Mouse (Mus musculus) bone marrow, adult 2 months (tissue): Measurements from ENCODE around the gene Pard3. TPM values are rescaled to one million over a fixed set of nuclear protein-coding genes. Genes with fewer than 3 reads are reported as not detected.

Experiments used
- H3K27ac ChIP-seq: fragments of 200-500 bp; 2 replicates; pipeline ENCODE4 v1.5.1; 2012; ENCODE audit warnings: low read depth, mild to moderate bottlenecking, control low read depth, inconsistent platforms, low read length; ENCODE audit not compliant: control insufficient read depth, poor library complexity, insufficient read depth
- H3K4me1 ChIP-seq: fragments of 200-500 bp; 2 replicates; pipeline ENCODE4 v1.6.1; 2011; ENCODE audit warnings: low read length; ENCODE audit not compliant: control insufficient read depth, insufficient read depth
- H3K4me3 ChIP-seq: fragments of 200-500 bp; replicated peaks from 2 replicates; pipeline ENCODE3; 2011; ENCODE audit warnings: mild to moderate bottlenecking, low read depth, low read length, control low read depth; ENCODE audit not compliant: control insufficient read depth
- CTCF ChIP-seq: fragments of 200-500 bp; IDR thresholded peaks from 2 replicates; pipeline ENCODE4 v1.5.1; 2011; ENCODE audit warnings: low read length, control low read depth; ENCODE audit not compliant: control insufficient read depth, insufficient read depth
- POLR2A ChIP-seq: fragments of 200-500 bp; IDR thresholded peaks from 2 replicates; pipeline ENCODE4 v1.6.1; 2011; ENCODE audit warnings: low read depth, mild to moderate bottlenecking, control low read depth, low read length, borderline replicate concordance; ENCODE audit not compliant: control insufficient read depth
- WGBS: fragments of 180-500 bp; shearing (Covaris S2); methylation state at CpG from one replicate; pipeline ENCODE4 v1.1.7; 2018; 5-methylcytosine and 5-hydroxymethylcytosine counted together
- polyA plus RNA-seq: library from polyadenylated mRNA; stranded (reverse); fragments of >200 nt; gene quantifications from 2 replicates; pipeline ENCODE4 v1.2.4, GENCODE M21; 2011; ENCODE audit warnings: low replicate concordance; ENCODE audit not compliant: missing spikeins, insufficient read depth, insufficient read length

Gene Pard3
- polyA plus RNA-seq, 1 experiment, result 3.8 TPM

DNA sequence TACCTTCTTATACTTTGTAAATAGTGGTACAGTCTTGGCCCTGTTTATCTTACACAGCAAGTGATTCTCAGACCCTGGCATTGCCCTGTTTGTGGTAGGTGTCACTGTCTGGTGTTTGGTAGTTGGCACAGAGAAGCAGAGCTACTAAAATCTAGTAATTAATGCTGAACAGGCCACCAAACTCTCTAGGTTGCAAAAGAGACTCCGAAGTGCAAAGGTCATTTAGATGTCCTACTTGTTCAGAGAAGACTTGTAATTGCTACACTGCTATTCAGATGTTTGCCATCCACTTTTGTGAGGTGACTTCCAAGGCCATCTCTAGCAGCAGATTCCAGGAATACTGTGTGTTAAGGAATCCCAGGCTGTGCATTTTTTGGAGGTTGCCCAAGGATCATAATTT, 383.7 kb downstream of the Pard3 start:
- 76% methylated on average over 1 of the region's 1 CpGs for WGBS

GRCm38 (mm10) chr8:127449066-127449840, 385.6 kb downstream of the Pard3 start:
- Histone ChIP-seq H3K4me1 (no peaks in the 10 kb centered on the region), H3K27ac (no peak overlapping the region), H3K4me3 (no peak overlapping the region)
- no peak for TF ChIP-seq CTCF
- no peak for TF ChIP-seq POLR2A
- WGBS, result 84% methylated on average over 6 of the region's 6 CpGs

More for the DNA sequence above, 383.7 kb downstream of the Pard3 start:
- no peak overlapping the region for H3K4me3 ChIP-seq
- TF ChIP-seq CTCF (no peak), POLR2A (no peak)
- H3K4me1 ChIP-seq, result peaks cover 1% of the 10 kb centered on the region; the same call in 1 of the 2 replicates
- H3K27ac ChIP-seq, result no peak overlapping the region

- no peak overlapping the region for H3K4me3 ChIP-seq
- H3K27ac ChIP-seq, result no peak overlapping the region
- TF ChIP-seq CTCF (no peak), POLR2A (no peak)
- H3K4me1 ChIP-seq, result no peaks in the 10 kb centered on the region
- WGBS, result 87% methylated on average over 14 of the region's 14 CpGs
These were observed 387.4 kb downstream of the Pard3 start for GRCm38 (mm10) chr8:127450954-127451668.

DNA sequence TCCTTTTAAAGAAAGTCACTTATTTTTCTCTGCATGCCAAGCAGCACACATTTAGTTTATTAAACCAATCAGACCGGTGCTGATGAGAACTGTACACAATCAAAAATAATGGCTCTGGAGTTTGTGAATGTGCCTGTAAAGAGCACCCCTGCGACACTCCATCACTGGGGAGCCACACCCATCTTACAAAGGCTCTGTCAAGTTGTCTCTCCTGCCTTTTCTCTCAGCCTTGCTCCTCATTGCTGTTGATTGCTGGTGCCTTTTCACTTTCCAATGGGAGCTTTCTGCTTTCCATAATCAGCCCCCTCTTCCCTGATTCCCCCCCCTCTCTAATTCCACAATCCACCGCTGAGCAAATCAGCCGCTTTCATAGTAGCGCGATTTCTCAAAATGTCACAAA, 388.7 kb downstream of the Pard3 start:
- Histone ChIP-seq H3K4me1 (no peaks in the 10 kb centered on the region), H3K27ac (no peak overlapping the region), H3K4me3 (no peak overlapping the region)
- WGBS, result 85% methylated on average over 6 of the region's 6 CpGs
- no peak for TF ChIP-seq CTCF
- no peak for TF ChIP-seq POLR2A

DNA sequence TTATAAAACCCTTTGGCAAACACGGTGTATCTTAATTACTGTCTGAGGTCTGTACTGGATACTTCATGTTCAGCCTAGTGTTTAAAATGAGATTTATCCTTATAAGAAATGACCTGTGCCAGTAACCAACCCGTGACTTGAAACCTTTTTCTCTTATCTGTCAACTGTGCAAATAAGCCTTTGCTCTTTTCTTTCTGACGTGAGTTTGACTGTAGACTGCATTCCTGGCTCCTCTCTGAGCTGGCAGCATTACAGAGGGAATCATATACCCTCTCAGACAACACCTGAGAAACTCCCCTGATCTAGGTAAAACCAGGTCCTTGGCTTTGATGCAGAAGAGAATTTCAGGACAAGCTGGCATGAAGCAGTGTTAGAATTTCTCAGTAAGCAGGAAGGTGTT, 394.2 kb downstream of the Pard3 start:
- H3K27ac ChIP-seq, result no peak overlapping the region
- 76% methylated on average over 3 of the region's 3 CpGs for WGBS
- no peak overlapping the region for H3K4me3 ChIP-seq
- no peak for TF ChIP-seq POLR2A
- no peaks in the 10 kb centered on the region for H3K4me1 ChIP-seq

GRCm38 (mm10) chr8:127461173-127461572, 397.5 kb downstream of the Pard3 start:
- H3K4me1 ChIP-seq, result no peaks in the 10 kb centered on the region
- TF ChIP-seq CTCF (no peak), POLR2A (no peak)
- no peak overlapping the region for H3K27ac ChIP-seq
- WGBS, result 68% methylated on average over 3 of the region's 3 CpGs
- no peak overlapping the region for H3K4me3 ChIP-seq

- H3K27ac ChIP-seq, result no peak overlapping the region
- no peak overlapping the region for H3K4me3 ChIP-seq
- TF ChIP-seq CTCF (no peak), POLR2A (no peak)
- no peaks in the 10 kb centered on the region for H3K4me1 ChIP-seq
- WGBS, result 42% methylated on average over 2 of the region's 2 CpGs
These were observed 398.8 kb downstream of the Pard3 start for GRCm38 (mm10) chr8:127462378-127462935.

GRCm38 (mm10) chr8:127464300-127464699, 400.6 kb downstream of the Pard3 start:
- WGBS, result 77% methylated on average over 1 of the region's 1 CpGs
- H3K4me1 ChIP-seq, result no peaks in the 10 kb centered on the region
- no peak overlapping the region for H3K27ac ChIP-seq
- TF ChIP-seq CTCF, result no peak
- TF ChIP-seq POLR2A, result no peak
- no peak overlapping the region for H3K4me3 ChIP-seq
